Mouse (Mus musculus) MEL (cell line): Measurements from ENCODE around the gene Tnk2. TPM values are rescaled to one million over a fixed set of nuclear protein-coding genes. Genes with fewer than 3 reads are reported as not detected.
A peak's percentile ranks its signal among the peaks of the same experiment; 100 is the strongest.

Experiments
- DNase-seq: peaks from one replicate; pipeline ENCODE4 v3.0.0; 2011; ENCODE audit warnings: low read depth, low spot score
- H3K27ac ChIP-seq: 2 replicates; pipeline ENCODE4 v1.5.1; 2012; ENCODE audit warnings: low read depth, mild to moderate bottlenecking, control low read depth, low read length, moderate library complexity; ENCODE audit not compliant: control insufficient read depth
- H3K27me3 ChIP-seq, 2 experiments: fragments of 150-350 bp in 1 of 2; sonication (generic) in 1 of 2; 2 replicates each; pipeline ENCODE4 v1.6.1; 2012; ENCODE audit warnings: low read length in 2 of 2, mild to moderate bottlenecking in 2 of 2, improper control_type of control experiment in 1 of 2, moderate library complexity in 1 of 2; ENCODE audit not compliant: insufficient read depth in 2 of 2, control insufficient read depth in 1 of 2
- H3K36me3 ChIP-seq, 2 experiments: 2 replicates each; pipeline ENCODE4 v1.6.1; 2012 to 2014; ENCODE audit warnings: low read length in 2 of 2, improper control_type of control experiment in 1 of 2, inconsistent platforms in 1 of 2, mild to moderate bottlenecking in 1 of 2; ENCODE audit not compliant: insufficient read depth in 2 of 2, control insufficient read depth in 1 of 2
- H3K4me1 ChIP-seq, 2 experiments: fragments of 150-350 bp in 1 of 2; sonication (generic) in 1 of 2; 2 replicates each; pipeline ENCODE4 v1.6.1; 2012; ENCODE audit warnings: low read length in 2 of 2, improper control_type of control experiment in 1 of 2, mild to moderate bottlenecking in 1 of 2; ENCODE audit not compliant: insufficient read depth in 2 of 2, control insufficient read depth in 1 of 2
- H3K4me3 ChIP-seq, 2 experiments: fragments of 150-350 bp in 1 of 2; sonication (generic) in 1 of 2; 2 replicates each; pipeline ENCODE4 v1.5.1; 2012; ENCODE audit warnings: low read depth in 2 of 2, low read length in 2 of 2, mild to moderate bottlenecking in 2 of 2, moderate library complexity in 2 of 2, control low read depth in 1 of 2, improper control_type of control experiment in 1 of 2; ENCODE audit not compliant: control insufficient read depth in 1 of 2, insufficient read depth in 1 of 2
- H3K79me2 ChIP-seq: 2 replicates; pipeline ENCODE4 v1.6.1; 2012; ENCODE audit warnings: mild to moderate bottlenecking, low read length, moderate library complexity; ENCODE audit not compliant: control insufficient read depth, poor library complexity, insufficient read depth
- H3K9ac ChIP-seq: 2 replicates; pipeline ENCODE4 v1.6.1; 2012; ENCODE audit warnings: low read depth, mild to moderate bottlenecking, control low read depth, low read length, moderate library complexity; ENCODE audit not compliant: control insufficient read depth, poor library complexity, severe bottlenecking
- H3K9me3 ChIP-seq: fragments of 150-350 bp; sonication (generic); replicated peaks from 2 replicates; pipeline ENCODE4 v1.6.1; 2012; ENCODE audit warnings: mild to moderate bottlenecking, low read length, improper control_type of control experiment, moderate library complexity; ENCODE audit not compliant: insufficient read depth
- CHD1 ChIP-seq: IDR thresholded peaks from 2 replicates; pipeline ENCODE4 v1.6.1; 2012; ENCODE audit warnings: low read depth, mild to moderate bottlenecking, inconsistent platforms, low read length, improper control_type of control experiment
- CTCF ChIP-seq, 3 experiments: IDR thresholded peaks in 2 of 3; conservative IDR thresholded peaks in 1 of 3; 2 replicates each; pipeline ENCODE4 v1.5.1; 2011 to 2012; ENCODE audit warnings: low read length in 3 of 3, low read depth in 2 of 3, mild to moderate bottlenecking in 2 of 3, improper control_type of control experiment in 1 of 3, inconsistent platforms in 1 of 3, mixed read lengths in 1 of 3, moderate library complexity in 1 of 3; ENCODE audit not compliant: control insufficient read depth in 1 of 3, insufficient read depth in 1 of 3, poor library complexity in 1 of 3, severe bottlenecking in 1 of 3
- ELF1 ChIP-seq: IDR thresholded peaks from 2 replicates; pipeline ENCODE4 v1.6.1; 2014; ENCODE audit warnings: low read depth, mild to moderate bottlenecking, inconsistent platforms, low read length, improper control_type of control experiment, moderate library complexity
- GABPA ChIP-seq: IDR thresholded peaks from 2 replicates; pipeline ENCODE4 v1.6.1; 2012; ENCODE audit warnings: low read depth, mild to moderate bottlenecking, inconsistent platforms, low read length, improper control_type of control experiment, moderate library complexity
- HCFC1 ChIP-seq: IDR thresholded peaks from 2 replicates; pipeline ENCODE4 v1.6.1; 2012; ENCODE audit warnings: low read depth, mild to moderate bottlenecking, inconsistent platforms, low read length, improper control_type of control experiment, moderate library complexity
- JUND ChIP-seq: IDR thresholded peaks from 2 replicates; pipeline ENCODE4 v1.6.1; 2011; ENCODE audit warnings: low read depth, mild to moderate bottlenecking, improper control_type of control experiment, low read length
- KAT2A ChIP-seq: conservative IDR thresholded peaks from 2 replicates; pipeline ENCODE4 v1.6.1; 2012; ENCODE audit warnings: low read depth, low read length, improper control_type of control experiment, inconsistent platforms
- MAFK ChIP-seq: IDR thresholded peaks from 2 replicates; pipeline ENCODE4 v1.6.1; 2011; ENCODE audit warnings: low read depth, mild to moderate bottlenecking, low read length, improper control_type of control experiment, borderline replicate concordance
- POLR2AphosphoS2 ChIP-seq: IDR thresholded peaks from 2 replicates; pipeline ENCODE4 v1.6.1; 2011; ENCODE audit warnings: low read length, improper control_type of control experiment
- SMC3 ChIP-seq: IDR thresholded peaks from 2 replicates; pipeline ENCODE4 v1.6.1; 2011; ENCODE audit warnings: low read depth, low read length, improper control_type of control experiment
- TAL1 ChIP-seq: IDR thresholded peaks from 2 replicates; pipeline ENCODE4 v1.6.1; 2012; ENCODE audit warnings: mild to moderate bottlenecking, inconsistent platforms, low read length, moderate library complexity, mixed read lengths
- TBP ChIP-seq: IDR thresholded peaks from 2 replicates; pipeline ENCODE4 v1.8.0; 2011; ENCODE audit warnings: low read depth, low read length, improper control_type of control experiment
- USF1 ChIP-seq: IDR thresholded peaks from 2 replicates; pipeline ENCODE4 v1.6.1; 2014; ENCODE audit warnings: low read depth, mild to moderate bottlenecking, inconsistent platforms, low read length, improper control_type of control experiment, moderate library complexity
- ZC3H11A ChIP-seq: IDR thresholded peaks from 2 replicates; pipeline ENCODE4 v1.6.1; 2012; ENCODE audit warnings: low read depth, mild to moderate bottlenecking, inconsistent platforms, low read length, improper control_type of control experiment
- ZNF384 ChIP-seq: IDR thresholded peaks from 2 replicates; pipeline ENCODE4 v1.6.1; 2012; ENCODE audit warnings: low read depth, mild to moderate bottlenecking, inconsistent platforms, low read length, improper control_type of control experiment
- polyA plus RNA-seq, 2 experiments: library from polyadenylated mRNA; stranded (reverse) in 1 of 2; unstranded in 1 of 2; fragments of >175 nt in 1 of 2; fragments of >200 nt in 1 of 2; gene quantifications; 2 replicates each; pipeline versions ENCODE4 v1.2.1 to v1.2.4; 2012; ENCODE audit warnings: low replicate concordance in 2 of 2, low read depth in 1 of 2; ENCODE audit not compliant: insufficient read length in 2 of 2, insufficient read depth in 1 of 2, missing spikeins in 1 of 2
- total RNA-seq: library from RNA; depleted of rRNA; stranded (reverse); fragments of 300-350 nt; gene quantifications from 2 replicates; pipeline ENCODE4 v1.2.3, GENCODE M21; 2012

The Tnk2 gene
- total and polyA plus RNA-seq, 3 experiments = 34.8 to 77.0 TPM; not detected in 1

- H3K9me3 ChIP-seq = no peaks in the 10 kb centered on the region
- no peaks in the 10 kb centered on the region for H3K79me2 ChIP-seq
- H3K27ac ChIP-seq = no peak overlapping the region
- H3K9ac ChIP-seq = no peak overlapping the region
- no peaks in the 10 kb centered on the region for H3K36me3 ChIP-seq
- peak; percentile 65 for DNase-seq
- peaks cover 2 to 5% of the 10 kb centered on the region in 2 experiments; a peak in 3 of 4 replicates for H3K27me3 ChIP-seq
- H3K4me1 ChIP-seq = peaks cover 0 to 11% of the 10 kb centered on the region in 2 experiments; a peak in 3 of 4 replicates
- TF ChIP-seq MAFK = no peak
- TF ChIP-seq USF1 = no peak
- no peak for TF ChIP-seq TAL1
- TF ChIP-seq ELF1 = no peak
- no peak for TF ChIP-seq TBP
- TF ChIP-seq POLR2AphosphoS2 = no peak
- H3K4me3 ChIP-seq = no peak overlapping the region
These were observed 48.4 kb upstream of the Tnk2 start for GRCm38 (mm10) chr16:32595142-32595855.

GRCm38 (mm10) chr16:32597909-32598381 lies 45.7 kb upstream of the Tnk2 start:
- Histone ChIP-seq H3K36me3 (no peaks in the 10 kb centered on the region), H3K4me1 (peaks cover 0 to 11% of the 10 kb centered on the region in 2 experiments; a peak in 3 of 4 replicates), H3K4me3 (no peak overlapping the region), H3K79me2 (no peaks in the 10 kb centered on the region)
- no peak for TF ChIP-seq KAT2A
- no peak for TF ChIP-seq ELF1
- no peak for TF ChIP-seq ZC3H11A
- TF ChIP-seq, all 39 proteins: peak for 0
- Histone ChIP-seq H3K9ac (no peak overlapping the region), H3K27ac (no peak overlapping the region), H3K9me3 (no peaks in the 10 kb centered on the region), H3K27me3 (peaks cover 0 to 3% of the 10 kb centered on the region in 2 experiments; a peak in 3 of 4 replicates)
- DNase-seq = peak; percentile 37

- no peak overlapping the region for H3K27ac ChIP-seq
- DNase-seq = no peak
- TF ChIP-seq TBP (no peak), JUND (no peak), KAT2A (no peak), CTCF (IDR thresholded peaks at IDR 0.05 in 2 of 3, conservative IDR thresholded peaks at IDR 0.05 in 1 of 3; ENCODE audit: control insufficient read depth in 1 of 3, insufficient read depth in 1 of 3, low read depth in 2 of 3, low read length in 3 of 3, poor library complexity in 1 of 3, severe bottlenecking in 1 of 3) (no peak), SMC3 (no peak), GABPA (no peak), MAFK (no peak), CHD1 (no peak), ZNF384 (no peak), HCFC1 (no peak), POLR2AphosphoS2 (no peak), ELF1 (no peak)
- H3K4me3 ChIP-seq = no peak overlapping the region
- no peaks in the 10 kb centered on the region for H3K9me3 ChIP-seq
- H3K9ac ChIP-seq = no peak overlapping the region
- no peaks in the 10 kb centered on the region; a peak in 2 of 4 replicates for H3K27me3 ChIP-seq
- H3K79me2 ChIP-seq = no peaks in the 10 kb centered on the region
- peaks cover 0 to 11% of the 10 kb centered on the region in 2 experiments; a peak in 3 of 4 replicates for H3K4me1 ChIP-seq
- no peaks in the 10 kb centered on the region for H3K36me3 ChIP-seq
These were observed 44.5 kb upstream of the Tnk2 start for GRCm38 (mm10) chr16:32599151-32599550.
